Mouse (Mus musculus) hindbrain, embryonic 14.5 days (tissue): ENCODE results near the gene Olfr1291-ps1. TPM values are rescaled to one million over a fixed set of nuclear protein-coding genes. Genes with fewer than 3 reads are reported as not detected.

Source experiments
- polyA plus RNA-seq: library from polyadenylated mRNA; unstranded; fragments of >200 nt; fragmentation: Nextera tagmentation; extraction: Ambion mirVana; gene quantifications from 2 replicates; pipeline ENCODE4 v1.2.1, GENCODE M21; 2014

Olfr1291-ps1 gene
- polyA plus RNA-seq, 1 experiment from 2014 or later: not detected

Other genes with a start within 250 kb of the Olfr1291-ps1 start
- gene Olfr1276, start 242.7 kb upstream of the Olfr1291-ps1 start, polyA plus RNA-seq: not detected in 2 replicates
- gene Olfr1277, start 223.1 kb upstream of the Olfr1291-ps1 start, polyA plus RNA-seq: not detected in 2 replicates
- gene Olfr1278, start 207.0 kb upstream of the Olfr1291-ps1 start, polyA plus RNA-seq: not detected in 2 replicates
- gene Olfr1279, start 196.5 kb upstream of the Olfr1291-ps1 start, polyA plus RNA-seq: not detected in 2 replicates
- gene Olfr1280, start 183.2 kb upstream of the Olfr1291-ps1 start, polyA plus RNA-seq: not detected in 2 replicates
- gene Olfr1281, start 170.7 kb upstream of the Olfr1291-ps1 start, polyA plus RNA-seq: not detected in 2 replicates
- not detected in 2 replicates for gene Olfr1282, start 161.1 kb upstream of the Olfr1291-ps1 start, polyA plus RNA-seq
- gene Olfr1283, start 130.4 kb upstream of the Olfr1291-ps1 start, polyA plus RNA-seq: not detected in 2 replicates
- gene Olfr1284, start 121.7 kb upstream of the Olfr1291-ps1 start, polyA plus RNA-seq: not detected in 2 replicates
- not detected in 2 replicates for gene Olfr1286, start 74.1 kb upstream of the Olfr1291-ps1 start, polyA plus RNA-seq
- gene Olfr1287, start 48.0 kb upstream of the Olfr1291-ps1 start, polyA plus RNA-seq: not detected in 2 replicates
- gene Olfr1288, start 23.1 kb upstream of the Olfr1291-ps1 start, polyA plus RNA-seq: not detected in 2 replicates
- not detected in 2 replicates for gene Olfr1289, start 16.4 kb upstream of the Olfr1291-ps1 start, polyA plus RNA-seq
- not detected in 2 replicates for gene Olfr1290, start 3.4 kb upstream of the Olfr1291-ps1 start, polyA plus RNA-seq
- not detected in 2 replicates for gene Olfr1293-ps, start 28.0 kb downstream of the Olfr1291-ps1 start, polyA plus RNA-seq
- gene Olfr1294, start 43.1 kb downstream of the Olfr1291-ps1 start, polyA plus RNA-seq: not detected in 2 replicates
- gene Olfr1295, start 72.5 kb downstream of the Olfr1291-ps1 start, polyA plus RNA-seq: not detected in 2 replicates
- not detected in 2 replicates for gene Olfr1297, start 129.3 kb downstream of the Olfr1291-ps1 start, polyA plus RNA-seq
- not detected in 2 replicates for gene Olfr1298, start 152.0 kb downstream of the Olfr1291-ps1 start, polyA plus RNA-seq
- not detected in 2 replicates for gene Olfr1299, start 164.2 kb downstream of the Olfr1291-ps1 start, polyA plus RNA-seq